Mouse (Mus musculus): ENCODE data around the gene Phactr1. TPM values are rescaled to one million over a fixed set of nuclear protein-coding genes. Genes with fewer than 3 reads are reported as not detected.

The Phactr1 gene
- polyA plus RNA-seq, 1 experiment from 2014 or later = 48.1 TPM

GRCm38 (mm10) chr13:43144720-43145418 lies 464.4 kb downstream of the Phactr1 start:
- 0 out of 2 replicates have a peak, but pooled peaks cover 2% of the 10 kb centered on the region for H3K36me3 ChIP-seq
- no peak overlapping the region for H3K9ac ChIP-seq (replicated peaks)
- no peak overlapping the region for H3K27ac ChIP-seq (replicated peaks)
- no peak overlapping the region for H3K4me2 ChIP-seq
- 83% methylated on average over 7 of the region's 7 CpGs for WGBS
- ATAC-seq (ENCODE audit: low FRiP score) = no peak
- no peaks in the 10 kb centered on the region for H3K27me3 ChIP-seq (replicated peaks)
- no peaks in the 10 kb centered on the region for H3K9me3 ChIP-seq (replicated peaks)
- H3K4me3 ChIP-seq (replicated peaks) = no peak overlapping the region
- H3K4me1 ChIP-seq = no peaks in the 10 kb centered on the region

- WGBS = 43% methylated on average over 8 of the region's 8 CpGs
- Histone ChIP-seq H3K4me1 (no peaks in the 10 kb centered on the region), H3K9me3 (replicated peaks) (no peaks in the 10 kb centered on the region), H3K27me3 (replicated peaks) (no peaks in the 10 kb centered on the region), H3K4me2 (no peak overlapping the region), H3K27ac (replicated peaks) (no peak overlapping the region), H3K9ac (replicated peaks) (no peak overlapping the region), H3K36me3 (peaks cover 17% of the 10 kb centered on the region), H3K4me3 (replicated peaks) (no peak overlapping the region)
- no peak for ATAC-seq (ENCODE audit: low FRiP score)
Measured at GRCm38 (mm10) chr13:43146515-43147258, 466.3 kb downstream of the Phactr1 start.

DNA sequence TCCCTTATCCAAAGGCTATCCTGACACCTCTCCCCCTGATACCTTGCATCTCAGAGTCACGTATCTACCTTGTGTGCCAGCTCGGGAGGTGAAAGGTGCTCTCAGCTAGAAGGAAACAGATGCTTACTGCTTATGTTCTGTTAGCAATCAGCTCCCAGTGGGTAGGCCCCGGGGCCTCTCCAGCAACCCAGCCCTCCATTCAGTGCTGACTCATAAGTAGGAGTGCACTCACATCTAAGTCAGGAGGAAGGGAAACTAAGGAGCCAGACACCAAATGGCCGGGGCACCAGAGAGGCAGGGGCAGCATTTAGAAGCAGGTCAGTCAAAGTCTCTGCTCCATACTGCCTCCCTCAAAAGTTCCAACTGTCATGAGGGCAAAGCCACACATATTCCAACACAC lies 468.3 kb downstream of the Phactr1 start:
- ATAC-seq (ENCODE audit: low FRiP score) = no peak
- H3K27ac ChIP-seq (replicated peaks) = no peak overlapping the region
- peaks cover 22% of the 10 kb centered on the region for H3K36me3 ChIP-seq
- no peaks in the 10 kb centered on the region for H3K27me3 ChIP-seq (replicated peaks)
- no peaks in the 10 kb centered on the region for H3K4me1 ChIP-seq
- H3K4me3 ChIP-seq (replicated peaks) = no peak overlapping the region
- H3K4me2 ChIP-seq = no peak overlapping the region
- no peaks in the 10 kb centered on the region for H3K9me3 ChIP-seq (replicated peaks)
- 85% methylated on average over 4 of the region's 4 CpGs for WGBS
- H3K9ac ChIP-seq (replicated peaks) = no peak overlapping the region

DNA sequence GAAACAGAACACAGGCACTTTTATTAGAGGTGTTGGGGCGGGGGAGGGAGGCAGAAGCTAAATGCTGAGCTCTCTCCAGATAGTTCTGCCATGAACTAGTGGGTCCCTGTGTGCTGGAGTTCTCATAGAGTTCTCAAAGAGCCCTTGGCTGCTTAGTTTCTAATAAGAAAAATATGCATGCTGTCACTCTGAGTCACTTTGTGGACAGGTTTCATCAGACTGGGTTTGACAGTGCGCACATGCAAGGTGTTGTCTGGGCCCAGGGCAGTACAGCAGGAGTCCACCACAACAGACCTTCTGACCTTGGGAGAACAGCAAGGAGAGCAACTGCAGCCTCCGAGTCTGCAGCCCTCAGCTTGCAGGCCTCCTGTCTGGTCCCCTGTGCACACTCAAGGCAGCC lies 469.2 kb downstream of the Phactr1 start:
- Histone ChIP-seq H3K9me3 (replicated peaks) (no peaks in the 10 kb centered on the region), H3K36me3 (peaks cover 28% of the 10 kb centered on the region), H3K27me3 (replicated peaks) (no peaks in the 10 kb centered on the region), H3K4me3 (replicated peaks) (no peak overlapping the region), H3K9ac (replicated peaks) (no peak overlapping the region), H3K4me2 (no peak overlapping the region), H3K4me1 (no peaks in the 10 kb centered on the region), H3K27ac (replicated peaks) (no peak overlapping the region)
- ATAC-seq (ENCODE audit: low FRiP score) = no peak
- WGBS = 87% methylated on average over 3 of the region's 3 CpGs

DNA sequence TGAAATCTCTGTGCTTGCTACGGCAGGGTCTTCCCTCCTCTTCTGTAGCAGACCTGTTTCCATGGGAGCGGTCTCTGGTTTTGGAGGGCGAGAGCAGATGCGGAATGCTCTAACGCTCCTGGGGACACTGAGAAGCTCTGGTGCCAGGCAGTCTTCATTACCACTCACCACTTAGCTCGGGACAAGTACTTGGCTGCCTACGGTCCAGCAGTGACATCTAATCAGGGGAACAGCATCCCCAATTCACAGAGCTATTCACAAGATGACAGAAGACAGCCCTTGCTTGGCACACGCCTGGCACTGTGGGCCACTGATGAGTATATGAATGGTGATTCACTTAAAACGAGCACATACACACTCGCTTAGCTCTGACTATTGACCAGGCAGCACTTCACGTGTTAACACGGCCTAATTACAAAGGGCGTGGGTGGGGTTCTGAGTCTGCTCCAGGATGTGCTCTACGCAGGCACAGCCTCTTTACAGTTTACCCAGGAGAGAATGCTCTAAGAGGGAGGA lies 471.6 kb downstream of the Phactr1 start:
- Histone ChIP-seq H3K36me3 (peaks cover 34% of the 10 kb centered on the region), H3K27me3 (replicated peaks) (no peaks in the 10 kb centered on the region), H3K4me1 (no peaks in the 10 kb centered on the region), H3K27ac (replicated peaks) (no peak overlapping the region), H3K4me2 (no peak overlapping the region), H3K9ac (replicated peaks) (no peak overlapping the region), H3K9me3 (replicated peaks) (no peaks in the 10 kb centered on the region), H3K4me3 (replicated peaks) (no peak overlapping the region)
- 90% methylated on average over 14 of the region's 14 CpGs for WGBS
- no peak for ATAC-seq (ENCODE audit: low FRiP score)

DNA sequence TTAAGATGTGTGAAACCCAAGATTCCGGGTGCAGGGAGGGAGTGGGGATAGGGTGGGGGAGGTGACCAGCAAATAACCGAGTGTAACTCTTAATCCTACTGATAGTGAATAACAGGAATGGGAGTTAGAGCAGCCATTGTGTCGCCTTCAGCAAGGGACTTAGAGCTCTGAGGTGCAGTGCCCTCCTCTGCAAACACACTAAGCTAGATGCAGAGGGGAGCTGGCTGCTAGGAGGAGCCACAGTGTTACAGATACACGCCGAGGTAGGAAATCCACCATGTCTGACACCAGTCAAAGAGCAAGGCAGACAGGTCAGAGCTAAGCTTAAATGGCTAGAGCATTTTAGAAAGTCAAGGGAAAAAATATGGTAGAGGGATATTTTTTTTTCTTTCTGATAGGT lies 476.9 kb downstream of the Phactr1 start:
- H3K9me3 ChIP-seq (replicated peaks) = no peaks in the 10 kb centered on the region
- H3K27ac ChIP-seq (replicated peaks) = no peak overlapping the region
- no peak for ATAC-seq (ENCODE audit: low FRiP score)
- H3K4me3 ChIP-seq (replicated peaks) = no peak overlapping the region
- peaks cover 13% of the 10 kb centered on the region for H3K36me3 ChIP-seq
- H3K9ac ChIP-seq (replicated peaks) = no peak overlapping the region
- WGBS = 62% methylated on average over 5 of the region's 5 CpGs
- H3K4me1 ChIP-seq = peaks cover 12% of the 10 kb centered on the region
- no peaks in the 10 kb centered on the region for H3K27me3 ChIP-seq (replicated peaks)
- no peak overlapping the region for H3K4me2 ChIP-seq

- H3K4me3 ChIP-seq (replicated peaks) = no peak overlapping the region
- H3K36me3 ChIP-seq = peaks cover 13% of the 10 kb centered on the region
- H3K4me1 ChIP-seq = peaks cover 12% of the 10 kb centered on the region
- ATAC-seq (ENCODE audit: low FRiP score) = peak; percentile 68
- 28% methylated on average over 5 of the region's 5 CpGs for WGBS
- no peak overlapping the region for H3K4me2 ChIP-seq
- H3K9me3 ChIP-seq (replicated peaks) = no peaks in the 10 kb centered on the region
- peak overlapping the region; percentile 75 for H3K27ac ChIP-seq (replicated peaks)
- H3K9ac ChIP-seq (replicated peaks) = no peak overlapping the region
- H3K27me3 ChIP-seq (replicated peaks) = no peaks in the 10 kb centered on the region
Measured at GRCm38 (mm10) chr13:43158281-43158680, 477.9 kb downstream of the Phactr1 start.

DNA sequence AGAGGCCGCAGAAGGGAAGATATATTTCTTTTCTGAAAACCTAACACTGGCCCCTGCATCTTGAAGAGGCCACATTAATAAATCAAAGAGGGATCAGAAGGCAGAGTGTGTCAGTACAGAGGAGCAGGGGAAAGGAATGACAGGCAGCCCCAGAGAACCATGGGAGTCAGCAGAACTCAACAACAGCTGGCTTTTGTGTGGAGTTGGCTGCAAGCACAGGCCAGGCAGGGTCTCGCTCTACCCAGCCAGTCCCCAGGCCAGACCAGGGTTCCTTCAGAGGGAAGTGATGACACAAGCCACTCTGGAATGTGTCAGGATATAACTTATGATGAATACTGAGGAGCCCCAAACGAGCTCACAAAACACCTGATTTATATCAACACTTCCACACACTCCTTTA lies 479.0 kb downstream of the Phactr1 start:
- peak overlapping the region; percentile 75; the same call in 1 of the 2 replicates for H3K27ac ChIP-seq (replicated peaks)
- peaks cover 20% of the 10 kb centered on the region for H3K36me3 ChIP-seq
- no peaks in the 10 kb centered on the region for H3K27me3 ChIP-seq (replicated peaks)
- no peak overlapping the region for H3K4me2 ChIP-seq
- no peak overlapping the region for H3K4me3 ChIP-seq (replicated peaks)
- 64% methylated on average over 3 of the region's 3 CpGs for WGBS
- no peaks in the 10 kb centered on the region for H3K9me3 ChIP-seq (replicated peaks)
- H3K9ac ChIP-seq (replicated peaks) = no peak overlapping the region
- no peak for ATAC-seq (ENCODE audit: low FRiP score)
- H3K4me1 ChIP-seq = peaks cover 12% of the 10 kb centered on the region

DNA sequence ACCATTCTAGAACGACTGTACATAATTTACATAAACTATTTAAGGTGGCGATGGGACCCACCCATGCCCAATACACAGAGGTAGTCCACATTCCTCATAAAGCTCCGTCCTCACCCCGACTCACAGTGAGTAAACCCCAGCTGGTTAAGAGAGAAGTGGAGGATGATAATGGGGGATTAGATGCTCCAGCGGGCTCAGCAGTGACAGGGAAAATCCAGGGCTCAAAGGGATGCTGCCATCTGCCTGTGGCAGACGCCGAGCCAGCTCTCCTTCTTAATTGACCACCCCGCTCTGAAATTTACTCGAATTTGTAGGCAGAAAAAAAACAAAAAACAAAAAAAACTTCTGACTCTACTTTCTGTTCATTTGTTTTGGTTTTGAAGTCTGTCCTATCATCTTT lies 487.3 kb downstream of the Phactr1 start:
- Histone ChIP-seq H3K9me3 (replicated peaks) (no peaks in the 10 kb centered on the region), H3K27ac (replicated peaks) (no peak overlapping the region), H3K4me3 (replicated peaks) (no peak overlapping the region), H3K9ac (replicated peaks) (no peak overlapping the region), H3K27me3 (replicated peaks) (no peaks in the 10 kb centered on the region), H3K36me3 (peaks cover 24% of the 10 kb centered on the region), H3K4me2 (no peak overlapping the region), H3K4me1 (peaks cover 11% of the 10 kb centered on the region)
- WGBS = 77% methylated on average over 9 of the region's 9 CpGs
- no peak for ATAC-seq (ENCODE audit: low FRiP score)

GRCm38 (mm10) chr13:43171020-43171710 lies 490.7 kb downstream of the Phactr1 start, which contains the start of gene Tbc1d7:
Tbc1d7 (minus strand) TSS chr13:43171501.
- Histone ChIP-seq H3K9ac (replicated peaks) (peak within 1 kb of the TSS; percentile 92), H3K4me3 (replicated peaks) (peak within 1 kb of the TSS; percentile 73), H3K27ac (replicated peaks) (peak within 1 kb of the TSS; percentile 92), H3K4me1 (peaks cover 14% of the 10 kb centered on the region), H3K27me3 (replicated peaks) (no peaks in the 10 kb centered on the region), H3K36me3 (peaks cover 7% of the 10 kb centered on the region; the same call in 1 of the 2 replicates), H3K9me3 (replicated peaks) (no peaks in the 10 kb centered on the region), H3K4me2 (peak within 1 kb of the TSS; percentile 74)
- under 1% methylated on average over 48 of the region's 48 CpGs for WGBS
- ATAC-seq (ENCODE audit: low FRiP score) = peak; percentile 95

DNA sequence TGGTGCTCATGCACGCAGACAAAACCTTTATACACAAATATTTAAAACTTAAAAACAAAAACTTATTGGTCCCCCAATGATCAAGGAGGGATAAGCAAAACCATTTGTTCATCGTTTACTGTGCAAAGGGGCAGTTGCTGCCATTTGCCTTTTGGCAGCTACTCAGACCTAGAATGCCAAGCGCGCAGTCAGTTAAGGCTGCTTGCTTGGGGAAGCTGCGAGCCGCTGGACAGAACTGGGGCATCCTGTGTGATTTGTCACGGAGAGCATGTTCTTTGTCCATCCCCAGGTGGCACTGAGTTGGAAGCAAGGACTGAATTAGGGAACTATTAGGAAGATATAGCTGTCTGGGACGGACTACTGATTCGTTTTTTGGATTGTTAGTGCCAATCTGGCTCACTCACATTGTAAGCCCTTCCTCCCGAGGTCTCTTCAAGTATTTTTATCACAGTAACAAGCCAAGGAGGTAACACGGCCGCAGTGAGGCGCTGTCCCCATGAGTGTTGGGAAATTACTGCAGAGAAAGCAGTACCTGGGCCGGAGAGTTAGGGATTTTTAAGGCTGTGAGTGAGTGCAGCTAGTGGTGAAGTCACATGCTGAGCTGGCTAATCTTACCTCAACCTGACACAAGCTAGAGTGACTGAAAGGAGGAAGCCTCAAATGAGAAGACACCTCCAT lies 491.8 kb downstream of the Phactr1 start:
- H3K4me3 ChIP-seq (replicated peaks) = peak overlapping the region; percentile 73
- H3K4me1 ChIP-seq = peaks cover 14% of the 10 kb centered on the region
- no peak for ATAC-seq (ENCODE audit: low FRiP score)
- 32% methylated on average over 14 of the region's 14 CpGs for WGBS
- no peaks in the 10 kb centered on the region for H3K36me3 ChIP-seq
- H3K27me3 ChIP-seq (replicated peaks) = no peaks in the 10 kb centered on the region
- H3K27ac ChIP-seq (replicated peaks) = peak overlapping the region; percentile 92
- peak overlapping the region; percentile 74 for H3K4me2 ChIP-seq
- H3K9me3 ChIP-seq (replicated peaks) = no peaks in the 10 kb centered on the region
- H3K9ac ChIP-seq (replicated peaks) = peak overlapping the region; percentile 82

All from neural tube, embryonic 15.5 days (tissue).